Mouse (Mus musculus) heart, adult 18-20 months (tissue): ENCODE measurements around the gene Acaca. TPM values are rescaled to one million over a fixed set of nuclear protein-coding genes. Genes with fewer than 3 reads are reported as not detected.

Experiments
- DNase-seq, 2 experiments: peaks; one replicate each; pipeline ENCODE4 v3.0.0; 2021 to 2022; ENCODE audit warnings: mixed read lengths in 1 of 2
- long read RNA-seq, 2 experiments: library from polyadenylated mRNA; stranded (forward); transcript quantifications; one replicate each; pipeline ENCODE4 v2.0.0; 2021
- total RNA-seq, 2 experiments: library from RNA; stranded (reverse); gene quantifications; 2 replicates each; pipeline ENCODE4 v1.2.3; 2021

Acaca gene
- total RNA-seq, result 10 to 100 TPM; 22.9 to 70.7 TPM
- long read RNA-seq, experiment 1, partial matches to known transcripts, result 0 of 3 reads
- long read RNA-seq, experiment 1, other reads (novel, unspliced or antisense), result 3 of 3 reads
- long read RNA-seq, experiment 2, partial matches to known transcripts, result 0 of 14 reads
- long read RNA-seq, experiment 2, other reads (novel, unspliced or antisense), result 14 of 14 reads

GRCm38 (mm10) chr11:84128943-84129798 lies at the start of gene Acaca, which contains the start of gene Tada2a:
TSS of gene Acaca (plus strand) at chr11:84129672.
TSS of gene Tada2a (minus strand) at chr11:84129600.
- peak; percentile 81 to 84 for DNase-seq

GRCm38 (mm10) chr11:84079887-84080286 lies 49.6 kb upstream of the Acaca start:
- no peak for DNase-seq

GRCm38 (mm10) chr11:84080327-84080726 lies 49.1 kb upstream of the Acaca start:
- no peak for DNase-seq

- no peak for DNase-seq
Measured at GRCm38 (mm10) chr11:84081901-84082300, 47.6 kb upstream of the Acaca start.

GRCm38 (mm10) chr11:84090572-84090971 lies 38.9 kb upstream of the Acaca start:
- no peak for DNase-seq

GRCm38 (mm10) chr11:84095084-84095483 lies 34.4 kb upstream of the Acaca start:
- DNase-seq, result no peak

- DNase-seq, result no peak
Measured at GRCm38 (mm10) chr11:84097251-84097998, 32.0 kb upstream of the Acaca start.

GRCm38 (mm10) chr11:84101182-84101581 lies 28.3 kb upstream of the Acaca start:
- DNase-seq, result no peak

GRCm38 (mm10) chr11:84104036-84104435 lies 25.4 kb upstream of the Acaca start:
- no peak for DNase-seq

GRCm38 (mm10) chr11:84107137-84107536 lies 22.3 kb upstream of the Acaca start:
- no peak for DNase-seq

GRCm38 (mm10) chr11:84113623-84114022 lies 15.8 kb upstream of the Acaca start:
- DNase-seq, result peak in 1 of 2 experiments; percentile 7

GRCm38 (mm10) chr11:84115646-84116045 lies 13.8 kb upstream of the Acaca start:
- DNase-seq, result peak; percentile 66

GRCm38 (mm10) chr11:84116221-84116620 lies 13.3 kb upstream of the Acaca start:
- no peak for DNase-seq

GRCm38 (mm10) chr11:84117431-84117830 lies 12.0 kb upstream of the Acaca start:
- DNase-seq, result no peak

GRCm38 (mm10) chr11:84121051-84121956 lies 8.2 kb upstream of the Acaca start:
- DNase-seq, result no peak

- no peak for DNase-seq
Measured at GRCm38 (mm10) chr11:84127977-84128376, 1.5 kb upstream of the Acaca start.

- no peak for DNase-seq
Measured at GRCm38 (mm10) chr11:84129799-84130185, 320 bp downstream of the Acaca start.

- DNase-seq, result no peak
Measured at GRCm38 (mm10) chr11:84134331-84134860, 4.9 kb downstream of the Acaca start.

- no peak for DNase-seq
Measured at GRCm38 (mm10) chr11:84136453-84136852, 7.0 kb downstream of the Acaca start.

GRCm38 (mm10) chr11:84141752-84142151 lies 12.3 kb downstream of the Acaca start:
- peak; percentile 21 to 58 for DNase-seq

- DNase-seq, result no peak
Measured at GRCm38 (mm10) chr11:84145201-84145798, 15.8 kb downstream of the Acaca start.
